Mouse (Mus musculus): ENCODE measurements at regions not wholly inside any gene's neighbourhood (a gene's known extent, or its start where the extent isn't known, plus 50 kb on each side); places are given as distances from the start of the nearest gene placed in this dataset.

GRCm38 (mm10) chr1:90457396-90457795 is 145.4 kb upstream of the Cops8 start:
- Histone ChIP-seq H3K36me3 (ENCODE audit: control insufficient read depth, insufficient read depth, low read length) (no peaks in the 10 kb centered on the region), H3K9ac (ENCODE audit: low read depth, low read length) (no peak overlapping the region), H3K4me1 (ENCODE audit: control insufficient read depth, insufficient read depth, low read length) (peaks cover 17% of the 10 kb centered on the region; the same call in 1 of the 2 replicates), H3K9me3 (replicated peaks; ENCODE audit: control insufficient read depth, low read length) (no peaks in the 10 kb centered on the region), H3K27me3 (ENCODE audit: control insufficient read depth, insufficient read depth, low read length) (no peaks in the 10 kb centered on the region), H3K27ac (ENCODE audit: low read depth, low read length) (no peak overlapping the region), H3K4me2 (peak overlapping the region; percentile 1; the same call in 1 of the 2 replicates), H3K4me3 (ENCODE audit: low read depth, low read length) (no peak overlapping the region)
- 21% methylated on average over 9 of the region's 9 CpGs for WGBS (ENCODE audit: insufficient replicate concordance)
- no peak for ATAC-seq (replicated peaks; ENCODE audit: insufficient number of reproducible peaks, low FRiP score, low TSS enrichment)

- Histone ChIP-seq H3K9me3 (replicated peaks; ENCODE audit: control insufficient read depth, low read length) (no peaks in the 10 kb centered on the region), H3K9ac (ENCODE audit: low read depth, low read length) (no peak overlapping the region), H3K27ac (ENCODE audit: low read depth, low read length) (no peak overlapping the region), H3K27me3 (ENCODE audit: control insufficient read depth, insufficient read depth, low read length) (no peaks in the 10 kb centered on the region), H3K4me1 (ENCODE audit: control insufficient read depth, insufficient read depth, low read length) (peaks cover 17% of the 10 kb centered on the region; the same call in 1 of the 2 replicates), H3K36me3 (ENCODE audit: control insufficient read depth, insufficient read depth, low read length) (no peaks in the 10 kb centered on the region), H3K4me3 (ENCODE audit: low read depth, low read length) (no peak overlapping the region), H3K4me2 (no peak overlapping the region)
- ATAC-seq (replicated peaks; ENCODE audit: insufficient number of reproducible peaks, low FRiP score, low TSS enrichment) = no peak
- 75% methylated on average over 8 of the region's 8 CpGs for WGBS (ENCODE audit: insufficient replicate concordance)
Measured at GRCm38 (mm10) chr1:90458176-90458575, 144.6 kb upstream of the Cops8 start.

GRCm38 (mm10) chr1:90461699-90462098 is 141.1 kb upstream of the Cops8 start:
- Histone ChIP-seq H3K4me1 (ENCODE audit: control insufficient read depth, insufficient read depth, low read length) (peaks cover 13% of the 10 kb centered on the region; the same call in 1 of the 2 replicates), H3K9ac (ENCODE audit: low read depth, low read length) (no peak overlapping the region), H3K27ac (ENCODE audit: low read depth, low read length) (peak overlapping the region; percentile 22; the same call in 1 of the 2 replicates), H3K9me3 (replicated peaks; ENCODE audit: control insufficient read depth, low read length) (no peaks in the 10 kb centered on the region), H3K27me3 (ENCODE audit: control insufficient read depth, insufficient read depth, low read length) (no peaks in the 10 kb centered on the region; the same call in 1 of the 2 replicates), H3K4me3 (ENCODE audit: low read depth, low read length) (no peak overlapping the region), H3K4me2 (no peak overlapping the region), H3K36me3 (ENCODE audit: control insufficient read depth, insufficient read depth, low read length) (no peaks in the 10 kb centered on the region)
- WGBS (ENCODE audit: insufficient replicate concordance) = 73% methylated on average over 1 of the region's 1 CpGs
- ATAC-seq (replicated peaks; ENCODE audit: insufficient number of reproducible peaks, low FRiP score, low TSS enrichment) = no peak

GRCm38 (mm10) chr1:90463302-90463701 is 139.5 kb upstream of the Cops8 start:
- WGBS (ENCODE audit: insufficient replicate concordance) = 64% methylated on average over 6 of the region's 6 CpGs

GRCm38 (mm10) chr1:90467646-90468045 is 135.1 kb upstream of the Cops8 start:
- WGBS (ENCODE audit: insufficient replicate concordance) = 86% methylated on average over 9 of the region's 9 CpGs
- H3K9ac ChIP-seq (ENCODE audit: low read depth, low read length) = no peak overlapping the region
- no peak overlapping the region for H3K4me3 ChIP-seq (ENCODE audit: low read depth, low read length)
- no peaks in the 10 kb centered on the region for H3K4me1 ChIP-seq (ENCODE audit: control insufficient read depth, insufficient read depth, low read length)
- ATAC-seq (replicated peaks; ENCODE audit: insufficient number of reproducible peaks, low FRiP score, low TSS enrichment) = no peak
- no peaks in the 10 kb centered on the region for H3K9me3 ChIP-seq (replicated peaks; ENCODE audit: control insufficient read depth, low read length)
- H3K27me3 ChIP-seq (ENCODE audit: control insufficient read depth, insufficient read depth, low read length) = no peaks in the 10 kb centered on the region; the same call in 1 of the 2 replicates
- H3K4me2 ChIP-seq = no peak overlapping the region
- H3K27ac ChIP-seq (ENCODE audit: low read depth, low read length) = no peak overlapping the region
- H3K36me3 ChIP-seq (ENCODE audit: control insufficient read depth, insufficient read depth, low read length) = no peaks in the 10 kb centered on the region

More at GRCm38 (mm10) chr1:90463302-90463701, 139.5 kb upstream of the Cops8 start:
- Histone ChIP-seq H3K4me2 (no peak overlapping the region), H3K27me3 (ENCODE audit: control insufficient read depth, insufficient read depth, low read length) (no peaks in the 10 kb centered on the region; the same call in 1 of the 2 replicates), H3K36me3 (ENCODE audit: control insufficient read depth, insufficient read depth, low read length) (no peaks in the 10 kb centered on the region), H3K4me1 (ENCODE audit: control insufficient read depth, insufficient read depth, low read length) (peaks cover 7% of the 10 kb centered on the region; the same call in 1 of the 2 replicates), H3K9me3 (replicated peaks; ENCODE audit: control insufficient read depth, low read length) (no peaks in the 10 kb centered on the region), H3K9ac (ENCODE audit: low read depth, low read length) (no peak overlapping the region), H3K4me3 (ENCODE audit: low read depth, low read length) (no peak overlapping the region), H3K27ac (ENCODE audit: low read depth, low read length) (no peak overlapping the region)
- ATAC-seq (replicated peaks; ENCODE audit: insufficient number of reproducible peaks, low FRiP score, low TSS enrichment) = no peak

GRCm38 (mm10) chr1:90470996-90471395 is 131.8 kb upstream of the Cops8 start:
- H3K4me2 ChIP-seq = no peak overlapping the region
- no peaks in the 10 kb centered on the region for H3K4me1 ChIP-seq (ENCODE audit: control insufficient read depth, insufficient read depth, low read length)
- 77% methylated on average over 10 of the region's 10 CpGs for WGBS (ENCODE audit: insufficient replicate concordance)
- H3K9me3 ChIP-seq (replicated peaks; ENCODE audit: control insufficient read depth, low read length) = no peaks in the 10 kb centered on the region
- no peak for ATAC-seq (replicated peaks; ENCODE audit: insufficient number of reproducible peaks, low FRiP score, low TSS enrichment)
- no peaks in the 10 kb centered on the region for H3K36me3 ChIP-seq (ENCODE audit: control insufficient read depth, insufficient read depth, low read length)
- H3K27ac ChIP-seq (ENCODE audit: low read depth, low read length) = no peak overlapping the region
- no peak overlapping the region for H3K9ac ChIP-seq (ENCODE audit: low read depth, low read length)
- no peak overlapping the region for H3K4me3 ChIP-seq (ENCODE audit: low read depth, low read length)
- H3K27me3 ChIP-seq (ENCODE audit: control insufficient read depth, insufficient read depth, low read length) = no peaks in the 10 kb centered on the region

GRCm38 (mm10) chr1:90471806-90472205 is 131.0 kb upstream of the Cops8 start:
- Histone ChIP-seq H3K4me2 (no peak overlapping the region), H3K27ac (ENCODE audit: low read depth, low read length) (no peak overlapping the region), H3K4me1 (ENCODE audit: control insufficient read depth, insufficient read depth, low read length) (no peaks in the 10 kb centered on the region), H3K36me3 (ENCODE audit: control insufficient read depth, insufficient read depth, low read length) (no peaks in the 10 kb centered on the region), H3K9ac (ENCODE audit: low read depth, low read length) (no peak overlapping the region), H3K4me3 (ENCODE audit: low read depth, low read length) (no peak overlapping the region), H3K27me3 (ENCODE audit: control insufficient read depth, insufficient read depth, low read length) (no peaks in the 10 kb centered on the region), H3K9me3 (replicated peaks; ENCODE audit: control insufficient read depth, low read length) (no peaks in the 10 kb centered on the region)
- ATAC-seq (replicated peaks; ENCODE audit: insufficient number of reproducible peaks, low FRiP score, low TSS enrichment) = no peak
- WGBS (ENCODE audit: insufficient replicate concordance) = 84% methylated on average over 13 of the region's 13 CpGs

GRCm38 (mm10) chr1:90475060-90475813 is 127.5 kb upstream of the Cops8 start:
- Histone ChIP-seq H3K4me3 (ENCODE audit: low read depth, low read length) (no peak overlapping the region), H3K27me3 (ENCODE audit: control insufficient read depth, insufficient read depth, low read length) (no peaks in the 10 kb centered on the region), H3K9ac (ENCODE audit: low read depth, low read length) (no peak overlapping the region), H3K4me1 (ENCODE audit: control insufficient read depth, insufficient read depth, low read length) (no peaks in the 10 kb centered on the region), H3K27ac (ENCODE audit: low read depth, low read length) (no peak overlapping the region), H3K4me2 (no peak overlapping the region), H3K9me3 (replicated peaks; ENCODE audit: control insufficient read depth, low read length) (no peaks in the 10 kb centered on the region), H3K36me3 (ENCODE audit: control insufficient read depth, insufficient read depth, low read length) (no peaks in the 10 kb centered on the region)
- WGBS (ENCODE audit: insufficient replicate concordance) = 87% methylated on average over 10 of the region's 10 CpGs
- ATAC-seq (replicated peaks; ENCODE audit: insufficient number of reproducible peaks, low FRiP score, low TSS enrichment) = no peak
